Mouse (Mus musculus): ENCODE measurements at regions not wholly inside any gene's neighbourhood (a gene's known extent, or its start where the extent isn't known, plus 50 kb on each side); places are given as distances from the start of the nearest gene placed in this dataset.

- Histone ChIP-seq H3K4me1 (ENCODE audit: control insufficient read depth in 1 of 2, insufficient read depth in 2 of 2) (no peaks in the 10 kb centered on the region), H3K4me2 (ENCODE audit: insufficient read depth, low read depth, poor library complexity, severe bottlenecking) (no peak overlapping the region), H3K36me3 (replicated peaks in 1 of 2; ENCODE audit: control insufficient read depth in 1 of 2, insufficient read depth in 1 of 2, low read length in 1 of 2) (no peaks in the 10 kb centered on the region), H3K27ac (ENCODE audit: insufficient read depth, low read depth) (no peak overlapping the region), H3K79me2 (replicated peaks; ENCODE audit: control insufficient read depth, extremely low read depth, insufficient read depth, poor library complexity, severe bottlenecking) (no peaks in the 10 kb centered on the region), H3K4me3 (replicated peaks in 1 of 3; ENCODE audit: low read depth in 2 of 3, low read length in 2 of 3, poor library complexity in 1 of 3) (no peak overlapping the region), H3K9me3 (replicated peaks; ENCODE audit: low read length) (no peaks in the 10 kb centered on the region), H3K27me3 (replicated peaks) (no peaks in the 10 kb centered on the region), H3K9ac (ENCODE audit: insufficient read depth, low read depth) (no peak overlapping the region)
- dilution Hi-C loops (cut with MboI; ENCODE audit: extremely low pct_ligation_motif_present, extremely low pct_unique_long_range_greater_than_20kb, low sequenced_read_pairs) (no loop called here), in situ Hi-C loops (cut with MboI; ENCODE audit: low pct_ligation_motif_present, low pct_unique_long_range_greater_than_20kb, low sequenced_read_pairs) (no loop called here)
- no peak for DNase-seq (ENCODE audit: extremely low read depth)
- TF ChIP-seq KAT2A (IDR thresholded peaks at IDR 0.05; ENCODE audit: insufficient replicate concordance, low read length) (no peak), ZMIZ1 (IDR thresholded peaks at IDR 0.05; ENCODE audit: low read depth, low read length) (no peak), ETS1 (conservative IDR thresholded peaks at IDR 0.05; ENCODE audit: low read depth, low read length) (no peak), CHD1 (IDR thresholded peaks at IDR 0.05; ENCODE audit: low read depth, low read length) (no peak), MEF2A (IDR thresholded peaks at IDR 0.05; ENCODE audit: borderline replicate concordance, low read depth, low read length) (no peak), CHD2 (IDR thresholded peaks at IDR 0.05; ENCODE audit: low read length) (no peak), CTCF (conservative IDR thresholded peaks at IDR 0.05 in 1 of 2, IDR thresholded peaks at IDR 0.05 in 1 of 2; ENCODE audit: low read depth in 2 of 2, low read length in 2 of 2) (no peak), POLR2A (IDR thresholded peaks at IDR 0.05; ENCODE audit: low read depth, low read length) (no peak)
These were observed 612.7 kb upstream of the N6amt1 start for GRCm38 (mm10) chr16:86741236-86741635.

GRCm38 (mm10) chr16:86718982-86719771 is 634.8 kb upstream of the N6amt1 start:
- in situ Hi-C loops (cut with MboI; ENCODE audit: low pct_ligation_motif_present, low pct_unique_long_range_greater_than_20kb, low sequenced_read_pairs), result no loop called here
- Histone ChIP-seq H3K36me3 (replicated peaks in 1 of 2; ENCODE audit: control insufficient read depth in 1 of 2, insufficient read depth in 1 of 2, low read length in 1 of 2) (no peaks in the 10 kb centered on the region), H3K27me3 (replicated peaks) (no peaks in the 10 kb centered on the region), H3K4me3 (replicated peaks in 1 of 3; ENCODE audit: low read depth in 2 of 3, low read length in 2 of 3, poor library complexity in 1 of 3) (no peak overlapping the region), H3K9me3 (replicated peaks; ENCODE audit: low read length) (no peaks in the 10 kb centered on the region), H3K4me2 (ENCODE audit: insufficient read depth, low read depth, poor library complexity, severe bottlenecking) (no peak overlapping the region), H3K79me2 (replicated peaks; ENCODE audit: control insufficient read depth, extremely low read depth, insufficient read depth, poor library complexity, severe bottlenecking) (no peaks in the 10 kb centered on the region), H3K27ac (ENCODE audit: insufficient read depth, low read depth) (no peak overlapping the region), H3K9ac (ENCODE audit: insufficient read depth, low read depth) (no peak overlapping the region), H3K4me1 (ENCODE audit: control insufficient read depth in 1 of 2, insufficient read depth in 2 of 2) (peaks cover 0 to 18% of the 10 kb centered on the region in 2 experiments; a peak in 2 of 4 replicates)
- TF ChIP-seq GABPA (IDR thresholded peaks at IDR 0.05; ENCODE audit: insufficient replicate concordance, low read depth, low read length) (no peak), MAFK (IDR thresholded peaks at IDR 0.05; ENCODE audit: insufficient replicate concordance, low read length) (no peak)
- dilution Hi-C loops (cut with MboI; ENCODE audit: extremely low pct_ligation_motif_present, extremely low pct_unique_long_range_greater_than_20kb, low sequenced_read_pairs), result no loop called here
- no peak for DNase-seq (ENCODE audit: extremely low read depth)

- in situ Hi-C loops (cut with MboI; ENCODE audit: low pct_ligation_motif_present, low pct_unique_long_range_greater_than_20kb, low sequenced_read_pairs) (no loop called here), dilution Hi-C loops (cut with MboI; ENCODE audit: extremely low pct_ligation_motif_present, extremely low pct_unique_long_range_greater_than_20kb, low sequenced_read_pairs) (no loop called here)
- Histone ChIP-seq H3K4me3 (replicated peaks in 1 of 3; ENCODE audit: low read depth in 2 of 3, low read length in 2 of 3, poor library complexity in 1 of 3) (no peak overlapping the region), H3K27ac (ENCODE audit: insufficient read depth, low read depth) (no peak overlapping the region), H3K9ac (ENCODE audit: insufficient read depth, low read depth) (no peak overlapping the region), H3K9me3 (replicated peaks; ENCODE audit: low read length) (no peaks in the 10 kb centered on the region), H3K27me3 (replicated peaks) (no peaks in the 10 kb centered on the region), H3K4me1 (ENCODE audit: control insufficient read depth in 1 of 2, insufficient read depth in 2 of 2) (peaks cover 0 to 18% of the 10 kb centered on the region in 2 experiments; a peak in 2 of 4 replicates), H3K36me3 (replicated peaks in 1 of 2; ENCODE audit: control insufficient read depth in 1 of 2, insufficient read depth in 1 of 2, low read length in 1 of 2) (no peaks in the 10 kb centered on the region), H3K4me2 (ENCODE audit: insufficient read depth, low read depth, poor library complexity, severe bottlenecking) (no peak overlapping the region), H3K79me2 (replicated peaks; ENCODE audit: control insufficient read depth, extremely low read depth, insufficient read depth, poor library complexity, severe bottlenecking) (no peaks in the 10 kb centered on the region)
- DNase-seq (ENCODE audit: extremely low read depth), result no peak
- TF ChIP-seq HCFC1 (IDR thresholded peaks at IDR 0.05; ENCODE audit: low read depth, low read length) (no peak), USF1 (IDR thresholded peaks at IDR 0.05; ENCODE audit: low read depth, low read length) (no peak), TCF12 (IDR thresholded peaks at IDR 0.05; ENCODE audit: low read depth, low read length) (no peak), NELFE (IDR thresholded peaks at IDR 0.05; ENCODE audit: low read depth, low read length) (no peak), GABPA (IDR thresholded peaks at IDR 0.05; ENCODE audit: insufficient replicate concordance, low read depth, low read length) (no peak), TBP (conservative IDR thresholded peaks at IDR 0.05; ENCODE audit: low read depth, low read length) (no peak), MAX (IDR thresholded peaks at IDR 0.05; ENCODE audit: low read length) (no peak), KAT2A (IDR thresholded peaks at IDR 0.05; ENCODE audit: insufficient replicate concordance, low read length) (no peak), MAZ (IDR thresholded peaks at IDR 0.05; ENCODE audit: low read depth, low read length) (no peak), JUND (conservative IDR thresholded peaks at IDR 0.05; ENCODE audit: low read depth, low read length) (no peak), CTCF (conservative IDR thresholded peaks at IDR 0.05 in 1 of 2, IDR thresholded peaks at IDR 0.05 in 1 of 2; ENCODE audit: low read depth in 2 of 2, low read length in 2 of 2) (no peak), UBTF (IDR thresholded peaks at IDR 0.05; ENCODE audit: low read depth, low read length) (no peak), ZNF384 (IDR thresholded peaks at IDR 0.05; ENCODE audit: low read depth, low read length) (no peak), E2F4 (IDR thresholded peaks at IDR 0.05; ENCODE audit: insufficient replicate concordance, low read depth, low read length) (no peak), RCOR1 (conservative IDR thresholded peaks at IDR 0.05; ENCODE audit: low read depth, low read length) (no peak), MYC (IDR thresholded peaks at IDR 0.05; ENCODE audit: low read depth, low read length) (no peak)
These were observed 635.6 kb upstream of the N6amt1 start for GRCm38 (mm10) chr16:86718353-86718752.

Measured in CH12.LX (cell line).